Mouse (Mus musculus) c-Kit-negative CD71-positive TER-119-positive erythroid progenitor cells, embryonic 14.5 days (primary cell): ENCODE measurements around the gene Myl9.

Source experiments
- DNase-seq: peaks from one replicate; pipeline ENCODE4 v3.0.0-alpha.2; 2013; ENCODE audit warnings: low read depth, low spot score

The Myl9 gene

DNA sequence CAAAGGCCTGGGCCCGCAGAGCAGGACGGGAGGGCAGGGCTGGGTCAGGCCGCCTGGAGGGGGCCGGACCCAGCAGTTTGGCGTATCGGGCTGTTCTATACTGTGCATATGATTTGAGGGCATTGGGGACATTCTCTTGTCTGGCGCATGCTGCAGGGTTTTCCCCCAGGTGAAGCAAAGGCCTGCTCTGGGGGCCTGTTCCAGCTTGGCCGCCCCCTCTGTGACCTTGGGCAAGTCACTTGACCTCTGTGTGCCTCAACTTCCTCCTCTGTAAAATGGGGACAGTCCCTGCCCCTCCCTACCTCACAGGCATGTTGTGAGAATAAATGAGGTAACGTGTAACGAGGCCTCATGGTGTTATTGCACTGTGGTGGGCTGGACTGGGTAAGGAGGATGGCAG lies 11.2 kb upstream of the Myl9 start:
- no peak for DNase-seq

DNA sequence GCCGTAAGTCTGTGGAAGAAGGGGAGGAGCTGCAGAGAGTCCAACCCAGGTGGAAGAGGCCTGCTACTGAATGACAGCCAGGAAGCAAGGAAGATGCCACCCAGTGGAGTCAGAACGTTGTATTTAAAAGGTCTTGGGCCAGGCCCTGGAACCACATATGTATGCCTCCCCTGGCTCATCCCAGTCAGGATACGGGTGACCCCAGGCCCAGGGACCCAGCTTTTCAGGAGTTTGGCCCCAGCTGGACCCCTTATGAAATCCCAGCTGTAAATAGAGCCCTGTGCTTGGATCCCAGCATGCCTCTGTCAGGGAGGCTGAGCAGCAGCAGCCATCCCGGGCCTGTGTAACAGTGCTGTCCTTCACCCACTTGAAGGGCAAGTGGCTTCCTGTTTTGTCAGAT lies 10.5 kb upstream of the Myl9 start:
- no peak for DNase-seq

DNA sequence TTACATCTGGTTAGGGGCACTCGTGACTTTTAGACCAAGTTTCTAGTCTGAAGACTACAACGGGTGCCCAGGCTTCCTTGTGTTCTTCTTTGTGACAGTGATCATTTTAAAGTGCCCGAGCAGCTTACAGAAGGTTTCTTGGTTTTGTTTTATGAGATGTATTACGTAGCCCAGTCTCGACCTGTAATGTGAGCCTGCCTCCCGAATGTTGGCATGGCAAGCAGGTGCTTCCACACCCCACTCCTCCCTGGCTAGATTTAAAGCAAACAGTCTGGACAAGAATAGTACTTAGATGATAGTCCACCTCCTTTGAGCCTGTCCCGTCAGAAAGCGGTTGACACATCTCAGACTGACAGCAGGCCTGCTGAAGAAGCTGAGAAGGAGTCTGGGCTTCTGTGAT lies 9.6 kb upstream of the Myl9 start:
- no peak for DNase-seq

DNA sequence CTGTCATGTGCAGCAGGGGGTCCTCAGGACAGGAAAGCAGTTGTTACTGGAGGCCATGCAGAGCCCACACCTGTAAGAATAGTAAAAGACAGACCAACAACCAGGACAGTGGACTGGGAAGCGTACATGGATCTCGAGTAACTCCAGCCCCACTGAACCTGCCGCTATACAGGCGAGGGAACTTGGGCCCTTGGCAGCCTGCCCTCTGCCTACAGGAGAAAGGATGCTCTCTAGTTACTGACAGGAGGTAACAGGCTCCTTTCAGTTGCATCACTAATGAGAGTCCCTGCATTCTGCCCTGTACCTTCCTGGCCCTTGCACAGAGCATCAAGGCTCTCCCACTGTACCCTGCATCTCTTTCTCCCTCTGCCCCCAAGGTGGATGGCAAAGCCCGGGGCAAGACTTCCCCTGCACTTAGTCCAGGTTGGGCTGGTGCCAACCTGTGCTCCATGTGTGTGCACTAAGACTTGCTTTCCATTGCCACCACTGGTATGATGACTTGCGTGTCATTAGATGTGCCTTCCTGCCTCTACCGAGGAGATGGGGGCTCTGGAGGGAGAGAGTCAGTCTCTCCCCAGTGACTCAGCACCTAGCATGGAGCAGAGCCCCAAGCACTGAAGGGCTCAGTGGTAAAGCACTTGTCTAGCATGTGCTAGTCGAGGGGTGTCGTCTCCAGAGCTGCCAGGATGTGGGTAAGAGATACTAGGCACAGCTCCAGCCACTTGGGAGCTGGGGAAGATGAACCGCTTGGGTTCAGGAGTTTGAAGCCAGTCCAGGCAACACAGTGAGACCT lies 8.8 kb upstream of the Myl9 start:
- DNase-seq: no peak

DNA sequence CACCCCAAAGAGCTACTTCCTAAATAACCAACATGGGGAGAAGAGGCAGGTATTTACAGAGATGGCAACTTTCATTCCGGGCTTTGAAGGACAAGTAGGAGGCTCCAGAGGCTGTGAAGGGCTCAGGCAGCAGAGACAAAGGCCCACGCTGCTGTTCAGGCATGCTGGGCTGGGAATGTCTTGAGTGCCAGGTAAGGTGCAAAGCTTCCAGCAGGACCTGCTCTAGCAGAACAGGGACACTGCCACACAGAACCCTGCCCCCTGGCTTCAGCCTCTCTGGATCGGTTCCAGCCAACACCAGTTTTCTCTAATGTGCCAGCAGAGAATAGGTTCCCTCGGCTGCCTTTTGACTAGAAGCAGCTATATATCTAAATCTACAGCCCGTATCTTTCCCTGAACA lies 8.1 kb upstream of the Myl9 start:
- no peak for DNase-seq

DNA sequence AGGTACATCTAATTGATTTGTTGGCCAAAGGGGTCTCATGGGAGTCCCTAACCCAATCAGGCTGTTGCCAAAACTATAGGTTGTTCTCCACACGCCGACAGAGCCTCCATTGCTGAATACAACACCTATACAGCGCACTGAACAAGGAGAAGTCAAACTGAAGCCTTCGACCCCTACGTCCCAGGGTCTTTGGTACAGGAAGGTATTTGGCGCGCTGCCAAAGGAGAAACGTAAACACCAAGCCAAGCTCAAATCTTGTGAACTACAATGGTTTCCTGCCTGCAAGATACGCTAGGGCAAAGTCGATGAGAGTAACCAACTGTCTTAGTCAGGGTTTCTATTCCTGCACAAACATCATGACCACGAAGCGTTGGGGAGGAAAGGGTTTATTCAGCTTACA lies 5.9 kb upstream of the Myl9 start:
- DNase-seq: no peak

DNA sequence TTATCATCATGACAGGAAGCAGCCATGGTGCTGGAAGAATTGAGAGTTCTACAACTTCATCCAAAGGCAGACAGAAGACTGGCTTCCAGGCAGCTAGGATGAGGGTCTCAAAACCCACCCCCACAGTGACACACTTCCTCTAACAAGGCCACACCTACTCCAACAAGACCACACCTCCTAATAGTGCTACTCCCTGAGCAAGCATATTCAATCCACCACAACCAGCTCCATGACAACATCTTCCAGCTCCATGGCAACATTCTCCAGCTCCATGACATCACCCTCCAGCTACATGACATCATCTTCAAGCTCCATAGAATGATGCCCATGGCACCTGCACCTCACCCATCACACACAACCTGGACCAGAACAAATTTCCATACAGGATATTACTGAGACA lies 1.8 kb upstream of the Myl9 start:
- DNase-seq: no peak

DNA sequence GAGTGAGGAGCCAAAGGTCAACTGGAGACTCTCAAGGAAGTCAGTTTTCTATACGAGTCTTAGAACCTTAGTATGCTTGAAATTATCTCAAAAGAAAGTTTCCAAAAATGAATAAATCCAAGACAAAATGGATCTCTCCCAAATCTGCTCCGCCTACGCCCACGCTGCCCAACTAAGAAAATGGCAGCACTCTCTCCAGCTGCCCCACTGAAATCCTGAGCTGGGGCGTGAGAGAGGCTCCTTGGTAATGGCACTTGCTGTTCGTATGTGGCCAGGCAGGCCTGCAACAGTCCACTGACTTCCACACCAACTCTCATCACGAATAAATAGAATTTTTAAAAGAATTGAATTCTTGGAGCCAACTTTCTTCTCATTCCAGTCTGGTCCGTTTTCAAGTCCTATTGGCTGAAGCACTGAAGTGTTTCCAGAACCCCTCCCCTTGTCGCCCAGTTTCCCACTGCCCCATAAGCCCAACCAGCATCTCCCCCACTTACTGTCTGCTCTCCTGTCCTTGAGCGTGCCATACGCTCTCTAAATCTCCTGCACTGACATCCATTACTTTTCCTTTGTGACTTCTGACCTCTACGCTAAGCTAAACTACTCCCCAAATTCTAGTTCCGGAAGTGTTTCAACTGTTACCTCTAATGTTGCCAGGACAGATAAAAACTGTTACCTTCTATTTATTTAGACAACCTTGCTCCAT lies 1.0 kb upstream of the Myl9 start:
- DNase-seq: no peak

DNA sequence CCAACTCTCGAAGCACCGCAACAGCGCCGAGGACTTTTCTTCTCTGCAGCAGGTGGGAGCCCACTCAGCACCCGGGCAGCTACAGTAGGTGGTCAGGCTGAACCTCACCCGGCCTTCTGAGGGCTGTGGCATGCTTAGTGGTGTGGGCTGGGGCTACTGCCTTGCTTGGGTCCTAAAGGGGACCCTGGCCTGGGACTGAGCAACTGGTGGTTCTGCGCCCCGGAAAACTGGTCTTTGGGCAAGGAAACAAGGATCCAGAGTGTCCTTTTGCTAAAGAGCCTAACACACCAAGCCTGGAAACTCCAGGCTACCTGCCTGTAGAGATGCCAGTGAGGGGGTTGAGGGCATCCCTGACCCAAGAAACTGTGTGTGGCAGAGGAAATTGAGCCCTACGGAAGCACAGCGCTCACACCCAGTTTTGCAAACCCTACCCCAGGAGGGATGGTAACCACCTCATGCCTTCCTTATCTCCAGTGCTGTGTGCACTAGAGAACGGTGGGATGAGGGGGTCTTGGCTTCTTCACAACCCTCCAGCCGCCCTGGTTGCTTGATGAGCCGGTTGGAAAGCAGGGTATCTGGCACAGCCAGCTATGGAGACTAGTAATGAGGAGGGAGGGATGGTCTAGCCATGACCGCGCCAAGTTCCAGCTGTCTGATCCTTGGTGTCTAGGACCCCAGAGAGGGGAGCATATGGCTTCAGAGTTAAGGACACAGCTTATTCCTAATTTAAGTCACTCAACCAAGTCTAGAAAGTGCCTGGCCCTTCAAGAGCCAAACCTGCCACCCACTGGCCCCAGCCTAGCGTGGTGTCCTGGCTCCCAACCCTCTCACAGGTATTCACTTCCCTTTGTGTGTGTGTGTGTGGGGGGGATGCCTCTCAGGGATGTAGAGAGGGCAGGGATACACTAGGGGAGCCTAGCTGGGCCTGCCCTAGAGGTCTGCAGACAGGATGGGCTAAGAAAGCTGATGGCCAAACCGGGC lies 525 bp downstream of the Myl9 start:
- no peak for DNase-seq

DNA sequence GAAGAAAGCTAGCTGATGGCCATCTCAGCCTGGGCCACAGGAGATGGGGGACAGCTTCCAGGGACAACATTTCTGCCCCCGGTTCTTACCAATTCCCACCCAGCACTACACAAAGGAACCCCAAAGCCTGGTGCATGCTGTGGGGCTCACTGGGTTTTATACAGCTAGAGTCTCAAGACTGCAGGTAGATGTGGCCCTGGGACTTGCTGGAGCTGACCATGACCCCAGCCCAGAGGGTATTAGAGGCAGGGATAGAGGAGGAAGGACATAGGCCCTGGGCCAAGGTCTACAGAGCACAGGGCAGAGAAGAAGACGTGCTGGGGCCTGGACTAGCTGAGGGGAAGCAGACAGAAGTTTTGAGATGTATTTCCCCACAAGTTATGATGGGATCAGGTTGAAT lies 1.7 kb downstream of the Myl9 start:
- no peak for DNase-seq

DNA sequence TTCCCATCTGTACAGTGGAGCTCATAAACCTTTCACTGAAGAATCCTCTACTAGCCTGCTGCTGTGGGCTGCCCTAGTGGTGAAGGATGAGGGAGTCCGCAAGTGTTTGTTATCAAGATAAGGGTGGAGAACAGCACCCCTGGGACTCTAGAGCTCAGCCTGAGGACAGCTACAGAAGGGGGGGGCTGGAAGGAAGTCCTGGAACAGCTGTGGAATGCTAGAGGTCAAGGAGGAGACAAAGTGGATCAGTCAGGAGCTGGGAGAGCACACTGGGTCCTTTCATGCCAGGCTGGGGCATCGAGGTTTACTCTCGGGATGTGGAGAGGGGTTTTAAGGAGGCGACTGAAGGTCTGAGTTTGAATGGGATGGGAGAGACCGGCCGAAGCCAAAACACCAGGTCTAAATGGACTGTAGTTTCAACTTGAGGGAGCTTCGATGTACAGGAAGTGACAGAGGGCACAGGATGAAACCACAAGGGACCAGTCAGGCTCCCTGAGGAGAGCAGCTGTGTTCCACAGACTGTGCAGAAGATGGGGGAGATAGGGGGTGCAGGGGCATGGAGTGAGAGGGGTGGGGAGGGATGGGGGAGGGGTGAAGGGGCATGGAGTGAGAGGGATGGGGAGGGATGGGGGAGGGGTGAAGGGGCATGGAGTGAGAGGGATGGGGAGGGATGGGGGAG lies 2.2 kb downstream of the Myl9 start:
- DNase-seq: no peak

DNA sequence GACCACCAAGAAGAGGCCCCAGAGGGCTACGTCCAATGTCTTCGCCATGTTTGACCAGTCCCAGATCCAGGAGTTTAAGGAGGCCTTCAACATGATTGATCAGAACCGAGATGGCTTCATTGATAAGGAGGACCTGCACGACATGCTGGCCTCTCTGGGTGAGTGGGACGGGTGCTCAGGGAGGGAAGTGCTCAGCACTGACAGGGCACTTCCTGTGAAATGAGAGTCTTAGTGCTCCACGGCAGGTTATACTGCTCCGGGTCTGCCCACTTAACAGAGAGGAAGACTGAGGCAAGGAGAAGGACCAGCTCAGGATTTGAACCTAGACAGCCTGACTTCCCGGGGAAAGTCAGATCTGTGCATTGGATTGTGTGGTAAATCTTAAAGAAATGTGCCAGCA lies 3.4 kb downstream of the Myl9 start:
- no peak for DNase-seq

DNA sequence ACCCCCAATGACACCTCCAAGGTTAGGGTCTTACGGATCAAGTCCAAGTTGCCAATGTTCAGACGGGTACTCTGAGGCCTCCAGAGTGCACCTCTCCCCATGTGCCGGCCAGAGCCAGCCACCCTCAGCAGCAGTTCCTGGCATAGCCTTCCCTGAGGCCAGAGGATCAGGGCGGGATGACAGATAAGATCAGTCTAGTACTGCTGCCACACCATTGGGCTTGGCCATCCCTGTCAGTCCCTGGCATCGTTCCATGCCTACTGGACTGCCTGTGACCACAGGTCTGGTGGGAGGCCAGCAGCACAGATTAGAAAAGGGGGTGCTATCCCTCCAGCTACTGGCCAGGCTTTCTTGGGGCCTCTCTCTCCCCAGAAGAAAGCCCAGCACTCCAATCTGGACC lies 3.8 kb downstream of the Myl9 start:
- DNase-seq: no peak

DNA sequence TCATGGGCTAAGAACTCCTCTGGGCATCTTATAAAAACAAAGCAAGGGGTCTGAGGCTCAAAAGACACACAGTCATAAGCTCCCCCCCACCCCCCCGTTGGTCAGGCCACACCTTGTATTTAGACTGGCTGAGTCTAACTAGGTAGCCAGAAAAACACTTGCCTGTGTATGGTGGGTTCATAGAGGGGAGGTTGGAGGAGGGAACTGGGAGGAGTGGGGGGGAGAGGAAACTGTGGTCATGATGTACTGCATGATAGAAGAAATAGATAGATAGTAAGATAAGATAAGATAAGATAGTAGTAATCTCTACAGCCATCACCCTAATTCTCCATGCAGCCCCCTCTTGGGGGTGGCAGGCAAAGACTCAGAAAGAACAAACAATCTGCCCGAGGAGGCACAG lies 4.3 kb downstream of the Myl9 start:
- no peak for DNase-seq

DNA sequence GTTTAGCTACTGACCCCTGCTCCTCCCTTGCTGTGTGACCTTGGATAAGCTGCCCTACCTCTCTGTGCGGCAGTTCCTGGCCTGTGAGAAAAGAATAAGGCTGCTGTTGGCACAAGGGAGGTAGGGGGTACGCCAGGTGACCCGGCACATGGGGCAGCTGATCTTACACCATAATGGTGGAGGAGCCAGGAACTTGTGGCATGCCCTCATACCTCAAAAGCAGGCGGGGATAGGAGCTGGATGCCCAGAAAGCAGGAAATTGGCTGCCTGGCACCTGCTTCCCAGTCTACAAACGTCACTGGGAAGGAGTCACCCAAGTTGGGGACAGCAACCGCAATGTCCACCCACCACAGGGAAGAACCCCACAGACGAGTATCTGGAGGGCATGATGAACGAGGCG lies 4.9 kb downstream of the Myl9 start:
- no peak for DNase-seq

DNA sequence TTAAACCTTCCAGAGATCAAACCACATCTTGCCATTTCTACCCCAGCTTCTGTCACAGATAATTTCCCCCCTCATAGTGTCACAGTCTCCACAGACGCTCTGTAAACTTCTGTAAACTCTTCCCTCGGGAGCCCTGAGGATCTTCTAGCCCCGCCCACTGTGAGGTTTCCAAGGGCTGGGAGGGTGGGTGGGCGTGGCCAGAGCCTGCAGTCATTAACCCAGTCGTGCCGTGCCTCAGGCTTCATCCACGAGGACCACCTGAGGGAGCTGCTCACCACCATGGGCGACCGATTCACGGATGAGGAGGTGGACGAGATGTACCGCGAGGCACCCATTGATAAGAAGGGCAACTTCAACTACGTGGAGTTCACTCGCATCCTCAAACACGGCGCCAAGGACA lies 5.5 kb downstream of the Myl9 start:
- DNase-seq: peak; percentile 54

DNA sequence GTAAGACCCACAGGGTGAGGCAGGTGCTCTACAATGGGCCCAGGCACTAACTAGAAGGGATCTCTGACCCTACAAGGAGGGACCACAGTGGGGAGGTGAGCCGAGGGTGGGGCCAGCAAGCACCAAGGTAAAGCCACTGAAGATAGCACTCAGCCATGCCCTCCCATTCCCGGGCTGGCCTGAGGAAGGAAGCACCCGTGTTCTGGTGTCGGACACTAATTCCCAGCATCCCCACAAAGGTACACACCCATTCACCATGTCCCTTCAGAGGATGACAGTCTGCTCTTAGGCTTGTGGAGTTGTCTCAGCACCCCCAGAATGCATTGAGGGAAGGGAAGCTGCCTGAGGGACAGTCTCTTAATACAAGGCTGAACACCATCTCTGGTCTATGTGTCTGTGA lies 6.1 kb downstream of the Myl9 start:
- no peak for DNase-seq

DNA sequence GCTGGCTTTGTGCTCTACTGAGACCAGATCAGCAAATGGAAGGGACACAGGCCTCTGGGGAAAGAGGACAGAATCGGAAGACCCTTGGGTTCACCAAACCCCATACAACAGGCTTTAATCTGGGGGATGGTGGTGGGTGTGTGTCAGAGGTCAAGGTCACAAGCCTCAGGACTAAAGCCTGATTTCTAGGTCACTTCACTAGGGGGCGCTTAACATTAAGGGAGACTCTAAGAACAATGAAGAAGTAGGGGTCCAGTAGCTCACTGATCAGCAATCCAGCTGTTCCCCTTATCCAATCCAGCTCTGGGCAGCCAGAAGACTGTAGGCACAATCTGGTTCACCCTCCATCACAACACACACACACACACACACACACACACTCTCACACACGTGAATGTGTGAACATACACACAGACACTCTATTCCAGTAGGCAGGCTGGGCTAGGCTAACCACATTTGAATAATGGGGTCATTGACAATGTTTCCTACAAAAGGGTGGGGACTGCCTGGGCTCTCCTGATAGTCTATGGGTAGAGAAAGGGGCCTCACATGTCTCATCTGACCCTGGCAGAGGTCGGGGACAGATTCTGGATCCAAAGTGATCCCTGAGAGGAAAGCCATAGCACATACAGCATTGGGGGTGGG lies 6.7 kb downstream of the Myl9 start:
- DNase-seq: no peak

DNA sequence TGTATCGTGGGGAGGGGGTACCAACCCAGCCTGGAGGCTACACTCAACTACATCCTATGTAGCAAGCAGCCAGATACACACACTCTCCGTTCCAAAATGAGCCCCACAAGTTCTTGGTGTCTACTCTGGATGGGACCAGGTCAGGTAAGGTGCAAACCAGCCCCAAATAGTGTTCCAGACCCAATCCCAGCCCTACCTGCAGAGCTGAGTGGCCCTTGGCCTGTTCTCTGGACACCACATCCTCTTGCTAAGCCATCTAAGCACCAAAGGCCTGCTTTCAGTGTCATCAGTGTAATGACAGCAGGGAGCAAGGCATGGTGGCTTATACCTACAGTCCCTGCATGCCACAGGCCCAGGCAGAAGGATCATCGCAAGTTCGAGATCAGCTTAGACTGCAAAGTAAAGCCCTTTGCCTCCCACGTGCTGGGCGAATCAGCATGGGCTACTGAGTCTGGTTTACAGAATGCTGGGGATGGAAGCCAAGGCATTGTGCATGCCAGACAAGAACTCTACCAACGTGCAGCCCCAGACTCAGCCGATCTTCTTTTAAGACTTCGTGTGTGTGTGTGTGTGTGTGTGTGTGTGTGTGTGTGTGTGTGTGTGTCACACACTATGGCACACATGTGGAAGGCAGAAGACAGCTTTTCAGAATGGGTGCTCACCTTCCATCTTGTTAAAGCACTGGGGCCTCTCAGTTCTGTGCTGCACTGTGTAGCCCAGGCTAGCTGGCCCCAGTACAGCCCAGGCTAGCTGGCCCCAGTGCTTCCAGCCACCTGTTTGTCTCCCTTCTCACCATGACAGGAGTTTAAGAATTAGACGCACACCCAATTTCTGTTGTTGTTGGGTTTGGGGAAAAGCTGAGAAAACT lies 7.5 kb downstream of the Myl9 start:
- no peak for DNase-seq

DNA sequence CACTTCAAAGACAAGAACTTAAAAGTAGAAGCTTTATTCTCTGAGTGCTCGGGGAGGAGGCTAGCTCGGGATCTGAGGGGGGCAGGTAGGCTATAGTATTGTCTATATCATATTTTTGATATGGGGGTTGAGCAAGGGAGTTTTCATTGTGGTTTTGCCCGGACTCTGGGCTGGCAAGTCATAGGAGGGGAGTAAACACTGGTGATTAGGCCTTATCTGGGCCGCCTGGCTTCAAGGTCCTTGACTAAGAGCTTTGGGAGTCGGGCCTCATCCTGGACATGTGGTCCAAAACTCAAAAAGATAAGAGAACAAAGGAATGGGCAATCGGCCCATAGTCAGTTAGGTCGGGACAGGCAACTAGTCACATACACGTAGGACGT lies 8.1 kb downstream of the Myl9 start:
- DNase-seq: no peak
